Mouse (Mus musculus): ENCODE results near the gene Gad1.

The Gad1 gene

GRCm38 (mm10) chr2:70564646-70565315, 11.9 kb downstream of the Gad1 start:
- no peak for DNase-seq (ENCODE audit: low spot score in 2 of 2)

GRCm38 (mm10) chr2:70565651-70566602, 13.1 kb downstream of the Gad1 start:
- no peak for DNase-seq (ENCODE audit: low spot score in 2 of 2)

GRCm38 (mm10) chr2:70566603-70566981, 13.7 kb downstream of the Gad1 start:
- no peak for DNase-seq (ENCODE audit: low spot score in 2 of 2)

DNA sequence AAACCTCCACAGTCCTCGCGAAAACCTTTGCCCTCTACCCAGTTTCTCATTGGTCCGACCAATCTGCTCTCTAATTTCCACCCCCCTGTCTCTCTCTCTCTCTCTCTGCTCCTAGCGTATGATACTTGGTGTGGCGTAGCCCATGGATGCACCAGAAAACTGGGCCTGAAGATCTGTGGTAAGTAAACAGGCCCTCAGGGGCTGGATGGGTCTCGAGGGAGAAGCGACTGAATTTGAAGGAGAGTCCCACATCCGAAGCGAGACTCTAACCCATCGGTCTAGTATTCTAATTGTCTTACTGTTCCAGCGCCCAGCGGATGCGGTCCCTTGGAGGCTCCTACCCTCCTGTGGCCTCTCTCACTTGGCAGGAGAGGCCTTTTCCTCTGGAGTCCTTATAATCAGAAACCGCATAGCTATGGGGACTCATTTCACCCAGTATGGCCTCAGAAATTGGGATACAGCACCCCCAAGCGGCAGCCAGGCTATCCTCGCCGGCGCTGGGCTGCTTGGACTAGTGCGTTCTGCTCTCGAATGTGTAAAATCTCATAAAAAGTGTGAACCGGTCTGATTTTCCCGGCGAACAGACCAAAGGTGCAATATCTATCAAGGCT, 14.3 kb downstream of the Gad1 start:
- DNase-seq (ENCODE audit: low spot score in 2 of 2), result peak in 1 of 2 experiments; percentile 64

DNA sequence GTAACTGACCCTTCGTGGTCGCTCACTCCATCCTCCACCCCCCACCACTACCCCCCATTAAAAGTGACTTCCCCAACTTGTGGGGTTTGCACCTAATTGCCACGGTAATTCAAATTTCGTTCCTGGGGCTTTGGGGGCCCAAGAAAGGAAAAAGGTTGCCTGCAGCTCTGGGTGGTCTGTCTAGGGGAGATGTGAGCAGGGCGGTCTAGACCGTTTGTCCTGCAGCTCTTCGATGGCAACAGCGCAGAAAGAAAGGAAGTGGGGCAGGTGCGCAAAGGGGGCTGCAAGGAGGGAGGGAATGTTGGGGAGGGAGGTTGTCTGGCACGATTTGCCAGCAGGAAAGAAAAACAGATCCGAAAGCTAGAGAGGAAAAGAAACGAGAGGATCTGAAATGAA, 14.8 kb downstream of the Gad1 start:
- no peak for DNase-seq (ENCODE audit: low spot score in 2 of 2)

DNA sequence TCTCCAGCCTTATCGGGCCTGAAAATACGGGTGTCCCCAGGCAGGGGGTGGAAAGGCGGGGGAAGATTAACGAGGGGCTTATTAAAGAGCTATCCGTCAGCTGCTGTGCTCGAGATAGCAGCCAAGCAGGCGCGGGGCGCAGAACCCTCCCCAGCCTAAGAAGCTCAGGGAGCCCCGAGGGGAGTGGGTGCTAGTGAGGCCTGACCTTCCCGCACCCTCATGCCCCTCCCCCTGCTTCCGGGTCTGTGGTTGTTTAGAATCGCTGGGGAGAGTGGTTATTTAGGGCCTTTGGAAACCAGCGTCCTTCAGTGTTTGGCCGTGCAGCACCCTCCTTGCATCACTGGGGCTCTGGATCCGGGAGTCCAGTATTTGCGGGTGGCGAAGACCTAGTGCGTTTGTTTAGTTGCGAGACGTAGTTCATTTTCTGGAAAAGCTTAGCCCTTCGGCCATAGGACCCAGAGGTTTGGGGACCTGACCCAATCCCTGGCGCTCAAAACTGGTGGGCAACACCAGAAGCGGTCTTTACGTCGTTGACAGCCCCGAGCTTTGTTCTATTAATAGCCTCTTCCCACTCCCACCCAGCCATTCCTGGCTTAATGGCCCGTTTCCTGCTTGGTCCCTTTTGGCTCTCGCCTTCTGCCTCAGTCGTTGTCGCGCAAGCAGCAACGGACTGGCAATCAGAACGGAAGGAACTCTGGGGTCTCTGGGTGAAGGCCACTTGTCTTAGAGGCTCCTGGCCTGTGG, 15.5 kb downstream of the Gad1 start:
- DNase-seq (ENCODE audit: low spot score in 2 of 2), result no peak

DNA sequence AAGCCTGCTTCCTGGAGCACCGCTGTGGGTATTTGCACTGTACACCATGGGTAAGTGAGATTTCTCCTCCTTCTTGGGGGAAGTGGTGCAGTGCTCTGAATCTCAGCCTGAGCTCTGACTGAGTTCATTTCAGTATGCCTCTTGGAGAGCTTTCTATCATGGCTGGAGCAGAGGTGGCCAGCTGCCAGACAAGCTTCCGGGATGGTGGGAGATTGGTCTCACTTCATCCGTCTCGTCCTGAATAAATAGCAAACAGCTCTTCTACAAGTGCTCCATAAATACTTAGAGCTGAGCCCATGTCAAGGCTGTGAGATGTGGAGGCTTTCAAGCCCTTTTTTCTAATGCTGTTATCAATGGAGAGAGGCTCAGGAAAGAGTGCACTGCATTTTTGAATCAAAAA, 18.8 kb downstream of the Gad1 start:
- no peak for DNase-seq (ENCODE audit: low spot score in 2 of 2)

- no peak for DNase-seq (ENCODE audit: low spot score in 2 of 2)
These were observed 19.4 kb downstream of the Gad1 start for GRCm38 (mm10) chr2:70572251-70572650.

GRCm38 (mm10) chr2:70573544-70574210, 20.8 kb downstream of the Gad1 start:
- no peak for DNase-seq (ENCODE audit: low spot score in 2 of 2)

DNA sequence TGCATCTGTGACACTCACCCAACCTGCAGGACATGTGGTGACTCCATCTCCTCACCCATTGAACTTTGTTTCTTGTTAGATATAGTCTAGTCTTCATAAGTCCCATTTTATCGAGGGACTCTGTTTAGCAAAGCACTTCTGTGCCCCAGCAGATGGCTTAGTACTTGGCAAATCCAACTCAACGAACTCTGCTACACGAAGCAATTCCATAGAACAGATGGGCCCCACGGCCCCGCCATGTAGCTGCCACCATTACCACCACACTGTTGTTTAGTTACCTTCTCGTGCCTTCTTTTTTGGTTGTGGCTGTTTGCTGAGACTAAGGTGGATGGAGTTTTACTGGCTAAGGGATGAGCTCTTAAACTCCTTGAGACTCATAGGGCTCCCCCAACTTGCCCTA, 35.3 kb downstream of the Gad1 start:
- no peak for DNase-seq (ENCODE audit: low spot score in 2 of 2)

GRCm38 (mm10) chr2:70592432-70592831, 39.6 kb downstream of the Gad1 start:
- DNase-seq (ENCODE audit: low spot score in 2 of 2), result peak in 1 of 2 experiments; percentile 42

DNA sequence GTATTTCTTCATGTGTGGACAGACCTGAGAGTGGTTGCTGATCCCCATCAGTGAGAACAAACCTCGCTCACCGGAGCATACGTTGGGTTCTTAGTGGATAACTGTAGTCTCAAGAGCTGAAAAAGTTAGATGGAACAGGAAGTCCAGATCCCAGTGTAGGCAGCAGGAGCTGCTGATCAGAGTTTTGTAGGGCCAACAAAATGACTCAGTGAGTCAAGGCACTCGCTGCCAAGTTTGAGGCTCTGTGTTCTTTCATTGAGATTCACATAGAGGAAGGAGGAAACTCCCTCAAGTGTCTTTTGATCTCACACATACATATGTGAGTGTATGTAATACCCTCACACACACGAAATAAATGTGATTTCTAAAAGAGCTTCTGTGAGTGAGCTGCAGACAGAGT, 40.8 kb downstream of the Gad1 start:
- DNase-seq (ENCODE audit: low spot score in 2 of 2), result no peak

DNA sequence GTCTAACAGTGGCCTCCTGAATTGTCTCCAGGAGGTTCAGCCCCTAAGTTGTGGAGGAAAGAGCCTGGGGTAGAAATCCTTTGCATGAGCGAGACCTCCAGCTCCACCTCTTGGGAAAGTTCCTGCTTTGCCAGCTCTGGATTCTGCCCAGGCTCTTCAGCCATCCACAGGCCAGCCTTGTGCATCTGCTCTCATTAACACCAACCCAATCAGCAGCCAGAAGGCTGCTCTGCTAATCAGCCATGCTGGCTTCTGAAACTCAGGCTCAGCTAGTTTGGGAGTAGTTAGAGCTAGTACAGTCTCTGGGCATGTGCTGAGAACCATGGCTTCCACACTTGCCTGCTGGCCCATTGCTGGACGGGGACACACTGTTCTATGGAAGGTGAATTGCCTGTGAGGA, 43.0 kb downstream of the Gad1 start:
- no peak for DNase-seq (ENCODE audit: low spot score in 2 of 2)

GRCm38 (mm10) chr2:70609769-70610168, 56.9 kb downstream of the Gad1 start:
- no peak for DNase-seq (ENCODE audit: low spot score in 2 of 2)

DNA sequence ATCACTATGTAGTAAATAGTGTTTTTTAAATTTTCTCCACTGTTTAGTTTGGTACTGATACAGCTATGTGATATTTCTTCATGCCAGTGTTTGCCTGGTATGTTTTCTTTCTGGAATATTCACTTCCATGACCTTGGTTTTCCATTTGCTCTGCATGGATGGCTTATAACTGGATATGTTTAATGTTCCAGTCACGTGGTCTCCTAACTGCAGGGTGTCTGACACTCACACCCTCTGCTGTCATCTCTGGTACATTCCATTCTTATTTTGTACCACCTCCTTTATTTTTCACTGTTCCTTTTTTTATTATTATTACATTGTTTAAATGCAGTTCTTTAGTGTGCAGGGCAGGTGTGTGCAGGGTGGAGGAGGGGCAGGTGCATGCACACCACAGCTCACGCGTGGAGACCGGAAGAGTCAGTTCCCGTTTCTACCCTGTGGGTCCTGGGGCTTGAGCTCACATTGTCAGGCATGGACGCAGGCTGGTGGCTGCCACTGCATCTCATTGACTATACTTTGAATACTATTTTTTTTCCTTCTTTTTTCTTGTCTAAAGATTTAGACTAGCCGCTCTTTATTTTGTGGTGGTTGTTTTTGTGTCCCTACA, 62.0 kb downstream of the Gad1 start:
- DNase-seq (ENCODE audit: low spot score in 2 of 2), result no peak

- no peak for DNase-seq (ENCODE audit: low spot score in 2 of 2)
These were observed 63.2 kb downstream of the Gad1 start for GRCm38 (mm10) chr2:70616076-70616475.

- no peak for DNase-seq (ENCODE audit: low spot score in 2 of 2)
These were observed 63.7 kb downstream of the Gad1 start for GRCm38 (mm10) chr2:70616617-70617016.

DNA sequence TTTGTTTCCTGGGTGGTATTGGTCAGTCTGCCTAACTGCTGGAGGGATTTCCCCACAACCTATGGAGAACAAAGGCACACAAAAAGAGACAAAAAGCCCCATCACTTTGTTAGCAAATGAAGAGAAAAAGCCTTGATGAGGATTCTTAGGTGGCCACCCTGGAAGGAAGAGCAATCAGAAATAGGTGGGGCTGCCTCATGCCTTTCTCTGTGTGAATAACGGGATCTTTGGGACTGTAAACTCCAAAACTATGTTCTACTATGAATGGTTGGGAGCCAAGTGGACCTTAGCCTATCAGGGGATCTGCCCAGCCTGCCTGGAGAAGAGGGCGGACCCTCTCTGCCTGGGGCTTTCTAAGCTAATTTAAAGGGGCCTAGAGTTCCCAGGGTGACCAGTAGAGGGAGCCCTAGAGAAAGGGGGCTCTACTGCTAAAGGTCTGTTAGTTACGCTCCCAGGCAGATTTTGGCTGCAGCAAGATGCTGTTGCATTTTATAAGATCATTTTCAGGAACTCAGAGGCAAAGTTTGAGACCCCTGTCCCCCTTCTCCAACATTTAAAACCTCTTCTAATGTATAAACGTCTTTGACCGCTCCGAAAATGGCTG, 66.5 kb downstream of the Gad1 start:
- no peak for DNase-seq (ENCODE audit: low spot score in 2 of 2)

DNA sequence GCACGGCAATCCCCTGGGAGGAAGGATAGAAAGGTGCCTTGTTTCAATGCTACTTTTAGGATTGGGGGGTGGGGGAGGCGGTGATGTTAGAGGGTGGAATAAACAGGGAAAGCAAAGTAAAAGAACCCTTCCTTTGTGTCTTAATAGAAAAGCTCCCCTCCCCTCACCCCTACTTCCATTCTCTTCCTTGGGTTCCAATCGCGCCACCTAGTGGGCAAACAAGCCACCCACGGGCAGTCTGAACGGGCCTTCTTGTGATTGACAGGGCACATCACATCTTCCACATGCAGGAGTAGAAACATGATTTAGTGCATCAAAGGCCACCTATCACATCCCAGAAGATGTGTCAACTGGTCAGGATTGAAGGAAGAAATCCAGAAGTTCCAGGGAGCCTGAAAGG, 67.4 kb downstream of the Gad1 start:
- DNase-seq (ENCODE audit: low spot score in 2 of 2), result peak in 1 of 2 experiments; percentile 38

- DNase-seq (ENCODE audit: low spot score in 2 of 2), result no peak
These were observed 69.4 kb downstream of the Gad1 start for GRCm38 (mm10) chr2:70622244-70622643.

DNA sequence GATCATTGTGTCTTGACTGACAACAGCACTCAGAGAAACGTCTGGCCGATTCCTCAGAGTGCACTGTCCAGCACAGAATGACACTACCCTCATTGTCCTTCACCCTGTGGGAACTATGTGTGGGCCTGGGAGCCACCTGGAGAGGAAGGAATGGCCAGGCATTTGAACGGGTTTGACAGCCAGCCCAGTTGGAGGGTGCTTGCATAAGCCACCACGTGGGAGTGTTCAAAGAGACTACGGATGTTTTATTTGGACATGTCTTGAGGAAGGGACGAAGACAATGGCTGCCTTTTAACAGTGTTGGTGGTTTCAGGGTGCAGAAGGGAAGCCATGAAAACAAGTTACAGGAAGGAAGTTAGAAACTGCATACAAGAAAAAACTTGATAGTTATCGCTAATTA, 72.9 kb downstream of the Gad1 start:
- no peak for DNase-seq (ENCODE audit: low spot score in 2 of 2)
